Mouse (Mus musculus): ENCODE data around the gene Fbp1. TPM values are rescaled to one million over a fixed set of nuclear protein-coding genes. Genes with fewer than 3 reads are reported as not detected.
A peak's percentile ranks its signal among the peaks of the same experiment; 100 is the strongest.
"Not testable (repeated sequence)": the region's sequence is repeated elsewhere in the genome, so short reads cannot be mapped to it uniquely, and the experiment has no call there.

Gene Fbp1
- polyA plus RNA-seq, 3 experiments from 2014 or later, result not detected

GRCm38 (mm10) chr13:62883436-62883835 is 4.6 kb downstream of the Fbp1 start:
- ATAC-seq, result no peak

GRCm38 (mm10) chr13:62882856-62883255 is 5.2 kb downstream of the Fbp1 start:
- ATAC-seq, result no peak

GRCm38 (mm10) chr13:62881336-62881735 is 6.7 kb downstream of the Fbp1 start:
- ATAC-seq, result no peak

- peak; percentile 94 for ATAC-seq
These were observed 8.1 kb downstream of the Fbp1 start for GRCm38 (mm10) chr13:62879831-62880615.

GRCm38 (mm10) chr13:62879411-62879810 is 8.7 kb downstream of the Fbp1 start:
- ATAC-seq, result no peak

GRCm38 (mm10) chr13:62877247-62877646 is 10.8 kb downstream of the Fbp1 start:
- ATAC-seq, result no peak

- no peak for ATAC-seq
These were observed 12.0 kb downstream of the Fbp1 start for GRCm38 (mm10) chr13:62876111-62876510.

GRCm38 (mm10) chr13:62872252-62872651 is 15.8 kb downstream of the Fbp1 start:
- no peak for ATAC-seq

GRCm38 (mm10) chr13:62870605-62871004 is 17.5 kb downstream of the Fbp1 start:
- no peak for ATAC-seq

- no peak for ATAC-seq
These were observed 21.3 kb downstream of the Fbp1 start for GRCm38 (mm10) chr13:62866817-62867216.

- no peak for ATAC-seq
These were observed 22.3 kb downstream of the Fbp1 start for GRCm38 (mm10) chr13:62865651-62866315.

- ATAC-seq, result no peak
These were observed 24.3 kb downstream of the Fbp1 start for GRCm38 (mm10) chr13:62863771-62864170.

GRCm38 (mm10) chr13:62862875-62863274 is 25.2 kb downstream of the Fbp1 start:
- no peak for ATAC-seq

GRCm38 (mm10) chr13:62860068-62860467 is 28.0 kb downstream of the Fbp1 start:
- no peak for ATAC-seq

GRCm38 (mm10) chr13:62859251-62859650 is 28.8 kb downstream of the Fbp1 start:
- ATAC-seq, result not testable (repeated sequence)

- no peak for ATAC-seq
These were observed 29.9 kb downstream of the Fbp1 start, which contains the start of gene Fbp2 for GRCm38 (mm10) chr13:62857941-62858915. Gene Fbp2 (minus strand): TSS chr13:62858422.

GRCm38 (mm10) chr13:62856850-62857249 is 31.2 kb downstream of the Fbp1 start:
- no peak for ATAC-seq

GRCm38 (mm10) chr13:62856305-62856675 is 31.8 kb downstream of the Fbp1 start:
- ATAC-seq, result peak; percentile 95

GRCm38 (mm10) chr13:62855396-62856304 is 32.4 kb downstream of the Fbp1 start:
- peak; percentile 21 for ATAC-seq

- no peak for ATAC-seq
These were observed 33.4 kb downstream of the Fbp1 start for GRCm38 (mm10) chr13:62854666-62855065.

- ATAC-seq, result no peak
These were observed 54.7 kb downstream of the Fbp1 start for GRCm38 (mm10) chr13:62833341-62833740.

- ATAC-seq, result no peak
These were observed 55.8 kb downstream of the Fbp1 start for GRCm38 (mm10) chr13:62832239-62832638.
